Mouse (Mus musculus): Measurements from ENCODE around the gene Rae1. TPM values are rescaled to one million over a fixed set of nuclear protein-coding genes. Genes with fewer than 3 reads are reported as not detected.
A peak's percentile ranks its signal among the peaks of the same experiment; 100 is the strongest.

The Rae1 gene
- polyA plus RNA-seq, 1 experiment from 2014 or later: 101 TPM

DNA sequence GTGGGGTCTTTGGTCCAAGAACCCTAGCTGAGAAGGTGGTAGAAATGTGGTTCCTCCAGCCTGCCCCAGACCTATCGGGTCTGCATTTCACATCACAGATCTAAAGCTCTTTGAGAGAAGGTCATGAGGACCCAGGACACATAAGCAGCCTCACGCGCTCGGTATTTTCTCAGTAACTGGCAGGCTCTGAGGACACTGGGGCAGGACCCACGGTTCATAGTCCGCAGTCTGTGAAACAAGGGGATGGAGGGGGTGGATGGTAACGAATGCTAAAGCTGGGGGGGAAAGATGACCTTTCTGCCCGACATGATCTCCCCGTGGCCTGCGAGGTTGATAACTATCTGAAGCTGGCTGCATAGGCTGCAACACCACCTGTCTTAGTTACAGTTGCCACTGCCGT is 2.2 kb upstream of the Rae1 start:
- Histone ChIP-seq H3K27ac (replicated peaks in 1 of 2; ENCODE audit: control insufficient read depth in 1 of 2, insufficient read depth in 1 of 2, low read depth in 2 of 2, low read length in 2 of 2) (no peak overlapping the region), H3K9me3 (ENCODE audit: control insufficient read depth, low read length) (no peaks in the 10 kb centered on the region), H3K4me1 (ENCODE audit: control insufficient read depth in 2 of 2, insufficient read depth in 2 of 2, low read length in 2 of 2) (peaks cover 6 to 13% of the 10 kb centered on the region in 2 experiments; a peak in 3 of 4 replicates), H3K36me3 (ENCODE audit: control insufficient read depth, insufficient read depth, low read length) (peaks cover 13% of the 10 kb centered on the region), H3K4me2 (ENCODE audit: low read length) (no peak overlapping the region), H3K4me3 (ENCODE audit: control insufficient read depth in 1 of 2, insufficient read depth in 1 of 2, low read depth in 1 of 2, low read length in 2 of 2) (no peak overlapping the region), H3K27me3 (ENCODE audit: control insufficient read depth, insufficient read depth, low read length) (no peaks in the 10 kb centered on the region), H3K9ac (ENCODE audit: low read length) (no peak overlapping the region)
- 60% methylated on average over 11 of the region's 11 CpGs for WGBS
- ATAC-seq (ENCODE audit: insufficient number of reproducible peaks, insufficient read depth, low FRiP score, low read depth): no peak

- no peak overlapping the region for H3K4me2 ChIP-seq (ENCODE audit: low read length)
- H3K4me3 ChIP-seq (ENCODE audit: control insufficient read depth in 1 of 2, insufficient read depth in 1 of 2, low read depth in 1 of 2, low read length in 2 of 2): no peak overlapping the region
- H3K27me3 ChIP-seq (ENCODE audit: control insufficient read depth, insufficient read depth, low read length): no peaks in the 10 kb centered on the region
- H3K9me3 ChIP-seq (ENCODE audit: control insufficient read depth, low read length): no peaks in the 10 kb centered on the region
- no peak for ATAC-seq (ENCODE audit: insufficient number of reproducible peaks, insufficient read depth, low FRiP score, low read depth)
- no peak overlapping the region for H3K27ac ChIP-seq (replicated peaks in 1 of 2; ENCODE audit: control insufficient read depth in 1 of 2, insufficient read depth in 1 of 2, low read depth in 2 of 2, low read length in 2 of 2)
- peaks cover 6 to 13% of the 10 kb centered on the region in 2 experiments; a peak in 3 of 4 replicates for H3K4me1 ChIP-seq (ENCODE audit: control insufficient read depth in 2 of 2, insufficient read depth in 2 of 2, low read length in 2 of 2)
- H3K9ac ChIP-seq (ENCODE audit: low read length): no peak overlapping the region
- peaks cover 21% of the 10 kb centered on the region for H3K36me3 ChIP-seq (ENCODE audit: control insufficient read depth, insufficient read depth, low read length)
- 63% methylated on average over 7 of the region's 7 CpGs for WGBS
These were observed 1.4 kb upstream of the Rae1 start for GRCm38 (mm10) chr2:172998478-172998877.

- Histone ChIP-seq H3K4me2 (ENCODE audit: low read length) (peak overlapping the region; percentile 93), H3K27me3 (ENCODE audit: control insufficient read depth, insufficient read depth, low read length) (no peaks in the 10 kb centered on the region), H3K36me3 (ENCODE audit: control insufficient read depth, insufficient read depth, low read length) (peaks cover 39% of the 10 kb centered on the region), H3K9ac (ENCODE audit: low read length) (peak overlapping the region; percentile 94), H3K4me3 (ENCODE audit: control insufficient read depth in 1 of 2, insufficient read depth in 1 of 2, low read depth in 1 of 2, low read length in 2 of 2) (peak overlapping the region; percentile 85 to 95), H3K9me3 (ENCODE audit: control insufficient read depth, low read length) (no peaks in the 10 kb centered on the region), H3K4me1 (ENCODE audit: control insufficient read depth in 2 of 2, insufficient read depth in 2 of 2, low read length in 2 of 2) (peaks cover 6 to 13% of the 10 kb centered on the region in 2 experiments; a peak in 3 of 4 replicates), H3K27ac (replicated peaks in 1 of 2; ENCODE audit: control insufficient read depth in 1 of 2, insufficient read depth in 1 of 2, low read depth in 2 of 2, low read length in 2 of 2) (peak overlapping the region; percentile 69 to 79)
- ATAC-seq (ENCODE audit: insufficient number of reproducible peaks, insufficient read depth, low FRiP score, low read depth): peak; percentile 84
- 0% methylated on average over 41 of the region's 42 CpGs for WGBS
These were observed 352 bp downstream of the Rae1 start for GRCm38 (mm10) chr2:173000285-173000652.

DNA sequence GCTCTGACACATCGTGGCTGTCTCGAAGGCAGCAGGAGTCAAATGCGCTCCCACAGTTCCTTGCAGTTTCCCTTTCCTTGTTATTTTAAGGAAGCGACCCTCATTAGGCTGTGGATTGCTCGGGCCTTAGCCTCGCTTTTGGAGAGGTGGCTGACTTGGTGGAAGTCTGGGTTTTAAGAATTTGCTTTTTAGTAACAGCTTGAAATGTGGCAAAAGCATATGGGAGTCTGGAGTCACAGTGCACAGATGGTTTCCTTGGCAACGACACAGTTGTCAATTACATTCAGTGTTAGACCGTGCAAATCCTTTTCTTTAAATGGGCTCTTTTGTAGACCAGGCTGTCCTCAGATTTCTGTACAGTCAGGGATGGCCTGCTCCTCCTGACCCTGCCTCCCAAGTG is 1.0 kb downstream of the Rae1 start:
- H3K27ac ChIP-seq (replicated peaks in 1 of 2; ENCODE audit: control insufficient read depth in 1 of 2, insufficient read depth in 1 of 2, low read depth in 2 of 2, low read length in 2 of 2): peak overlapping the region; percentile 58 to 79; a peak in 3 of 4 replicates
- H3K4me1 ChIP-seq (ENCODE audit: control insufficient read depth in 2 of 2, insufficient read depth in 2 of 2, low read length in 2 of 2): peaks cover 6 to 13% of the 10 kb centered on the region in 2 experiments; a peak in 3 of 4 replicates
- H3K4me2 ChIP-seq (ENCODE audit: low read length): peak overlapping the region; percentile 93
- peak overlapping the region; percentile 85 to 95 for H3K4me3 ChIP-seq (ENCODE audit: control insufficient read depth in 1 of 2, insufficient read depth in 1 of 2, low read depth in 1 of 2, low read length in 2 of 2)
- WGBS: 18% methylated on average over 8 of the region's 8 CpGs
- no peaks in the 10 kb centered on the region for H3K27me3 ChIP-seq (ENCODE audit: control insufficient read depth, insufficient read depth, low read length)
- peaks cover 45% of the 10 kb centered on the region for H3K36me3 ChIP-seq (ENCODE audit: control insufficient read depth, insufficient read depth, low read length)
- ATAC-seq (ENCODE audit: insufficient number of reproducible peaks, insufficient read depth, low FRiP score, low read depth): no peak
- peak overlapping the region; percentile 94 for H3K9ac ChIP-seq (ENCODE audit: low read length)
- H3K9me3 ChIP-seq (ENCODE audit: control insufficient read depth, low read length): no peaks in the 10 kb centered on the region

- H3K4me1 ChIP-seq (ENCODE audit: control insufficient read depth in 2 of 2, insufficient read depth in 2 of 2, low read length in 2 of 2): peaks cover 6 to 13% of the 10 kb centered on the region in 2 experiments; a peak in 3 of 4 replicates
- no peak for ATAC-seq (ENCODE audit: insufficient number of reproducible peaks, insufficient read depth, low FRiP score, low read depth)
- H3K27ac ChIP-seq (replicated peaks in 1 of 2; ENCODE audit: control insufficient read depth in 1 of 2, insufficient read depth in 1 of 2, low read depth in 2 of 2, low read length in 2 of 2): no peak overlapping the region
- no peaks in the 10 kb centered on the region for H3K27me3 ChIP-seq (ENCODE audit: control insufficient read depth, insufficient read depth, low read length)
- 93% methylated on average over 8 of the region's 8 CpGs for WGBS
- H3K9me3 ChIP-seq (ENCODE audit: control insufficient read depth, low read length): no peaks in the 10 kb centered on the region
- no peak overlapping the region for H3K9ac ChIP-seq (ENCODE audit: low read length)
- no peak overlapping the region for H3K4me2 ChIP-seq (ENCODE audit: low read length)
- peaks cover 73% of the 10 kb centered on the region for H3K36me3 ChIP-seq (ENCODE audit: control insufficient read depth, insufficient read depth, low read length)
- H3K4me3 ChIP-seq (ENCODE audit: control insufficient read depth in 1 of 2, insufficient read depth in 1 of 2, low read depth in 1 of 2, low read length in 2 of 2): no peak overlapping the region
These were observed 3.8 kb downstream of the Rae1 start for GRCm38 (mm10) chr2:173003737-173004136.

GRCm38 (mm10) chr2:173010220-173010717 is 10.4 kb downstream of the Rae1 start:
- H3K36me3 ChIP-seq (ENCODE audit: control insufficient read depth, insufficient read depth, low read length): peaks cover 100% of the 10 kb centered on the region
- H3K4me3 ChIP-seq (ENCODE audit: control insufficient read depth in 1 of 2, insufficient read depth in 1 of 2, low read depth in 1 of 2, low read length in 2 of 2): no peak overlapping the region
- no peaks in the 10 kb centered on the region for H3K9me3 ChIP-seq (ENCODE audit: control insufficient read depth, low read length)
- WGBS: 63% methylated on average over 3 of the region's 3 CpGs
- no peak overlapping the region for H3K27ac ChIP-seq (replicated peaks in 1 of 2; ENCODE audit: control insufficient read depth in 1 of 2, insufficient read depth in 1 of 2, low read depth in 2 of 2, low read length in 2 of 2)
- H3K4me2 ChIP-seq (ENCODE audit: low read length): no peak overlapping the region
- peaks cover 0 to 9% of the 10 kb centered on the region in 2 experiments; a peak in 2 of 4 replicates for H3K4me1 ChIP-seq (ENCODE audit: control insufficient read depth in 2 of 2, insufficient read depth in 2 of 2, low read length in 2 of 2)
- ATAC-seq (ENCODE audit: insufficient number of reproducible peaks, insufficient read depth, low FRiP score, low read depth): no peak
- no peaks in the 10 kb centered on the region for H3K27me3 ChIP-seq (ENCODE audit: control insufficient read depth, insufficient read depth, low read length)
- H3K9ac ChIP-seq (ENCODE audit: low read length): no peak overlapping the region

DNA sequence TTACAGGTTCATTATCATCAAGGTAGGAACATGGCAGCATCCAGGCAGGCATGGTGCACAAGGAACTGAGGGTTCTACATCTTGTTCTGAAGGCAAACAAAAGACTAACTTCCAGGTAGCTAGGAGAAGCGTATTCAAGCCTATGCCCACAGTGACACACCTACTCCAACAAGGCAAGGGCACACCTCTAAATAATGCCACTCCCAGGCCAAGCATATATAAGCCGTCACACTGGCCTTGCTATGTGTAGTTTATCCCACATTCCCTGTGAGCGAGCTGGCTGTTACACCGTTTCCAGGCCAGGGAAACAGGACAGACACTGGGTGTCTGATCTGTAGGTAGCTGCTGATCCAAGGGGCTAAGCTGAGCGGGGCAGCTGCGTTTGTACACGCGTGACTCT is 11.5 kb downstream of the Rae1 start:
- no peak for ATAC-seq (ENCODE audit: insufficient number of reproducible peaks, insufficient read depth, low FRiP score, low read depth)
- WGBS: 95% methylated on average over 8 of the region's 8 CpGs

GRCm38 (mm10) chr2:173014741-173015287 is 14.9 kb downstream of the Rae1 start:
- no peaks in the 10 kb centered on the region for H3K27me3 ChIP-seq (ENCODE audit: control insufficient read depth, insufficient read depth, low read length)
- H3K36me3 ChIP-seq (ENCODE audit: control insufficient read depth, insufficient read depth, low read length): peaks cover 67% of the 10 kb centered on the region
- 29% methylated on average over 7 of the region's 7 CpGs for WGBS

More for the DNA sequence above, 11.5 kb downstream of the Rae1 start:
- Histone ChIP-seq H3K36me3 (ENCODE audit: control insufficient read depth, insufficient read depth, low read length) (peaks cover 100% of the 10 kb centered on the region), H3K4me1 (ENCODE audit: control insufficient read depth in 2 of 2, insufficient read depth in 2 of 2, low read length in 2 of 2) (peaks cover 0 to 9% of the 10 kb centered on the region in 2 experiments; a peak in 2 of 4 replicates), H3K4me2 (ENCODE audit: low read length) (no peak overlapping the region), H3K9ac (ENCODE audit: low read length) (no peak overlapping the region), H3K4me3 (ENCODE audit: control insufficient read depth in 1 of 2, insufficient read depth in 1 of 2, low read depth in 1 of 2, low read length in 2 of 2) (no peak overlapping the region), H3K27ac (replicated peaks in 1 of 2; ENCODE audit: control insufficient read depth in 1 of 2, insufficient read depth in 1 of 2, low read depth in 2 of 2, low read length in 2 of 2) (no peak overlapping the region), H3K27me3 (ENCODE audit: control insufficient read depth, insufficient read depth, low read length) (no peaks in the 10 kb centered on the region), H3K9me3 (ENCODE audit: control insufficient read depth, low read length) (no peaks in the 10 kb centered on the region)

More at GRCm38 (mm10) chr2:173014741-173015287, 14.9 kb downstream of the Rae1 start:
- H3K9me3 ChIP-seq (ENCODE audit: control insufficient read depth, low read length): no peaks in the 10 kb centered on the region
- ATAC-seq (ENCODE audit: insufficient number of reproducible peaks, insufficient read depth, low FRiP score, low read depth): no peak
- peaks cover 16 to 29% of the 10 kb centered on the region in 2 experiments for H3K4me1 ChIP-seq (ENCODE audit: control insufficient read depth in 2 of 2, insufficient read depth in 2 of 2, low read length in 2 of 2)
- H3K9ac ChIP-seq (ENCODE audit: low read length): no peak overlapping the region
- H3K27ac ChIP-seq (replicated peaks in 1 of 2; ENCODE audit: control insufficient read depth in 1 of 2, insufficient read depth in 1 of 2, low read depth in 2 of 2, low read length in 2 of 2): no peak overlapping the region
- H3K4me3 ChIP-seq (ENCODE audit: control insufficient read depth in 1 of 2, insufficient read depth in 1 of 2, low read depth in 1 of 2, low read length in 2 of 2): no peak overlapping the region
- no peak overlapping the region for H3K4me2 ChIP-seq (ENCODE audit: low read length)

Data from heart, embryonic 14.5 days (tissue).